Mouse (Mus musculus) hindbrain, embryonic 10.5 days (tissue): Measurements from ENCODE around the gene Cpvl. TPM values are rescaled to one million over a fixed set of nuclear protein-coding genes. Genes with fewer than 3 reads are reported as not detected.

ENCODE experiments used
- DNase-seq: peaks from one replicate; pipeline ENCODE4 v3.0.0-alpha.2; 2017; ENCODE audit warnings: low spot score
- H3K27ac ChIP-seq: fragments of 300-500 bp; sonication (generic); 2 replicates; pipeline ENCODE4 v1.5.1; 2016; ENCODE audit warnings: mild to moderate bottlenecking, moderate library complexity
- H3K27me3 ChIP-seq: fragments of 300-500 bp; sonication (generic); 2 replicates; pipeline ENCODE4 v1.6.1; 2016; ENCODE audit warnings: mild to moderate bottlenecking; ENCODE audit not compliant: poor library complexity, insufficient read depth, severe bottlenecking
- H3K36me3 ChIP-seq: fragments of 300-500 bp; sonication (generic); 2 replicates; pipeline ENCODE4 v1.6.1; 2016; ENCODE audit warnings: mild to moderate bottlenecking, moderate library complexity
- H3K4me1 ChIP-seq: fragments of 300-500 bp; sonication (generic); replicated peaks from 2 replicates; pipeline ENCODE4 v1.6.1; 2016; ENCODE audit warnings: mild to moderate bottlenecking
- H3K4me3 ChIP-seq: fragments of 300-500 bp; sonication (generic); 2 replicates; pipeline ENCODE4 v1.5.1; 2016; ENCODE audit warnings: mild to moderate bottlenecking, moderate library complexity
- H3K9me3 ChIP-seq: fragments of 300-500 bp; sonication (generic); 2 replicates; pipeline ENCODE4 v1.6.1; 2016; ENCODE audit warnings: mild to moderate bottlenecking, moderate library complexity
- WGBS: fragments of 180-500 bp; shearing (Covaris S2); methylation state at CpG from one replicate; pipeline ENCODE4 v1.1.7; 2016; 5-methylcytosine and 5-hydroxymethylcytosine counted together
- polyA plus RNA-seq: library from polyadenylated mRNA; unstranded; fragments of >200 nt; fragmentation: Nextera tagmentation; extraction: Ambion mirVana; gene quantifications from 2 replicates; pipeline ENCODE4 v1.2.1, GENCODE M21; 2016

The Cpvl gene
- polyA plus RNA-seq, 1 experiment from 2014 or later, result 0.24 TPM

- peaks cover 8% of the 10 kb centered on the region; the same call in 1 of the 2 replicates for H3K27me3 ChIP-seq
- no peak overlapping the region for H3K27ac ChIP-seq
- H3K4me3 ChIP-seq, result no peak overlapping the region
- WGBS, result 70% methylated on average over 5 of the region's 5 CpGs
- no peaks in the 10 kb centered on the region for H3K36me3 ChIP-seq
- H3K9me3 ChIP-seq, result no peaks in the 10 kb centered on the region
- H3K4me1 ChIP-seq, result peaks cover 46% of the 10 kb centered on the region
- no peak for DNase-seq
Observed at GRCm38 (mm10) chr6:53966595-53966994, 11.9 kb downstream of the Cpvl start.

- WGBS, result 33% methylated on average over 5 of the region's 5 CpGs
- H3K27ac ChIP-seq, result peak overlapping the region; percentile 75
- H3K4me1 ChIP-seq, result peaks cover 46% of the 10 kb centered on the region
- no peaks in the 10 kb centered on the region for H3K9me3 ChIP-seq
- H3K4me3 ChIP-seq, result no peak overlapping the region
- DNase-seq, result no peak
- peaks cover 8% of the 10 kb centered on the region; the same call in 1 of the 2 replicates for H3K27me3 ChIP-seq
- no peaks in the 10 kb centered on the region for H3K36me3 ChIP-seq
Observed at GRCm38 (mm10) chr6:53965900-53966299, 12.6 kb downstream of the Cpvl start.

- no peak for DNase-seq
- no peak overlapping the region for H3K4me3 ChIP-seq
- H3K4me1 ChIP-seq, result peaks cover 38% of the 10 kb centered on the region
- WGBS, result 73% methylated on average over 5 of the region's 5 CpGs
- H3K27me3 ChIP-seq, result peaks cover 11% of the 10 kb centered on the region; the same call in 1 of the 2 replicates
- no peaks in the 10 kb centered on the region for H3K9me3 ChIP-seq
- H3K27ac ChIP-seq, result no peak overlapping the region
- no peaks in the 10 kb centered on the region for H3K36me3 ChIP-seq
Observed at GRCm38 (mm10) chr6:53963906-53964496, 14.5 kb downstream of the Cpvl start.

- Histone ChIP-seq H3K9me3 (no peaks in the 10 kb centered on the region), H3K4me1 (peaks cover 35% of the 10 kb centered on the region), H3K27ac (no peak overlapping the region), H3K4me3 (no peak overlapping the region), H3K36me3 (no peaks in the 10 kb centered on the region), H3K27me3 (0 out of 2 replicates have a peak, but pooled peaks cover 13% of the 10 kb centered on the region)
- DNase-seq, result no peak
- 80% methylated on average over 1 of the region's 1 CpGs for WGBS
Observed at GRCm38 (mm10) chr6:53962006-53962405, 16.5 kb downstream of the Cpvl start.

GRCm38 (mm10) chr6:53959826-53960225, 18.6 kb downstream of the Cpvl start:
- no peaks in the 10 kb centered on the region for H3K9me3 ChIP-seq
- no peaks in the 10 kb centered on the region for H3K36me3 ChIP-seq
- DNase-seq, result no peak
- peaks cover 14% of the 10 kb centered on the region; the same call in 1 of the 2 replicates for H3K27me3 ChIP-seq
- WGBS, result 76% methylated on average over 3 of the region's 3 CpGs
- peaks cover 33% of the 10 kb centered on the region for H3K4me1 ChIP-seq
- no peak overlapping the region for H3K4me3 ChIP-seq
- H3K27ac ChIP-seq, result no peak overlapping the region

GRCm38 (mm10) chr6:53958321-53958720, 20.1 kb downstream of the Cpvl start:
- H3K4me3 ChIP-seq, result peak overlapping the region; percentile 36
- H3K27ac ChIP-seq, result peak overlapping the region; percentile 53; the same call in 1 of the 2 replicates

GRCm38 (mm10) chr6:53956513-53956912, 22.0 kb downstream of the Cpvl start:
- Histone ChIP-seq H3K4me3 (no peak overlapping the region), H3K36me3 (no peaks in the 10 kb centered on the region), H3K4me1 (peaks cover 22% of the 10 kb centered on the region), H3K27me3 (peaks cover 14% of the 10 kb centered on the region; the same call in 1 of the 2 replicates), H3K27ac (no peak overlapping the region), H3K9me3 (no peaks in the 10 kb centered on the region)
- no peak for DNase-seq
- 72% methylated on average over 4 of the region's 4 CpGs for WGBS

More at GRCm38 (mm10) chr6:53958321-53958720, 20.1 kb downstream of the Cpvl start:
- peaks cover 14% of the 10 kb centered on the region; the same call in 1 of the 2 replicates for H3K27me3 ChIP-seq
- H3K36me3 ChIP-seq, result no peaks in the 10 kb centered on the region
- H3K4me1 ChIP-seq, result peaks cover 23% of the 10 kb centered on the region
- whole genome bisulfite sequencing, result 13% methylated on average over 7 of the region's 7 CpGs
- DNase-seq, result peak; percentile 87
- H3K9me3 ChIP-seq, result no peaks in the 10 kb centered on the region

- Histone ChIP-seq H3K4me1 (peaks cover 29% of the 10 kb centered on the region), H3K9me3 (no peaks in the 10 kb centered on the region), H3K27ac (no peak overlapping the region), H3K27me3 (peaks cover 14% of the 10 kb centered on the region; the same call in 1 of the 2 replicates), H3K36me3 (no peaks in the 10 kb centered on the region), H3K4me3 (no peak overlapping the region)
- DNase-seq, result no peak
- 85% methylated on average over 2 of the region's 2 CpGs for WGBS
Observed at GRCm38 (mm10) chr6:53955846-53956245, 22.6 kb downstream of the Cpvl start.

- Histone ChIP-seq H3K4me1 (peaks cover 34% of the 10 kb centered on the region), H3K4me3 (no peak overlapping the region), H3K27me3 (peaks cover 12% of the 10 kb centered on the region; the same call in 1 of the 2 replicates), H3K27ac (no peak overlapping the region), H3K36me3 (no peaks in the 10 kb centered on the region), H3K9me3 (no peaks in the 10 kb centered on the region)
- 80% methylated on average over 6 of the region's 6 CpGs for WGBS
- no peak for DNase-seq
Observed at GRCm38 (mm10) chr6:53955271-53955670, 23.2 kb downstream of the Cpvl start.

- Histone ChIP-seq H3K4me1 (peaks cover 38% of the 10 kb centered on the region), H3K4me3 (no peak overlapping the region), H3K27ac (no peak overlapping the region), H3K9me3 (no peaks in the 10 kb centered on the region), H3K36me3 (no peaks in the 10 kb centered on the region), H3K27me3 (peaks cover 11% of the 10 kb centered on the region; the same call in 1 of the 2 replicates)
- no peak for DNase-seq
- 56% methylated on average over 5 of the region's 5 CpGs for WGBS
Observed at GRCm38 (mm10) chr6:53954106-53954505, 24.4 kb downstream of the Cpvl start.

GRCm38 (mm10) chr6:53953348-53953747, 25.1 kb downstream of the Cpvl start:
- H3K36me3 ChIP-seq, result no peaks in the 10 kb centered on the region
- peaks cover 43% of the 10 kb centered on the region for H3K4me1 ChIP-seq
- no peak overlapping the region for H3K27ac ChIP-seq
- peaks cover 11% of the 10 kb centered on the region; the same call in 1 of the 2 replicates for H3K27me3 ChIP-seq
- WGBS, result 86% methylated on average over 6 of the region's 6 CpGs
- DNase-seq, result no peak
- H3K9me3 ChIP-seq, result no peaks in the 10 kb centered on the region
- H3K4me3 ChIP-seq, result no peak overlapping the region

GRCm38 (mm10) chr6:53951421-53951820, 27.1 kb downstream of the Cpvl start:
- no peaks in the 10 kb centered on the region for H3K9me3 ChIP-seq
- H3K27ac ChIP-seq, result peak overlapping the region; percentile 50
- DNase-seq, result no peak
- 57% methylated on average over 4 of the region's 4 CpGs for WGBS
- no peaks in the 10 kb centered on the region for H3K36me3 ChIP-seq
- peaks cover 3% of the 10 kb centered on the region; the same call in 1 of the 2 replicates for H3K27me3 ChIP-seq
- peaks cover 44% of the 10 kb centered on the region for H3K4me1 ChIP-seq
- no peak overlapping the region for H3K4me3 ChIP-seq

GRCm38 (mm10) chr6:53950876-53951275, 27.6 kb downstream of the Cpvl start:
- Histone ChIP-seq H3K4me3 (no peak overlapping the region), H3K27me3 (no peaks in the 10 kb centered on the region), H3K4me1 (peaks cover 39% of the 10 kb centered on the region), H3K27ac (peak overlapping the region; percentile 50), H3K36me3 (no peaks in the 10 kb centered on the region), H3K9me3 (no peaks in the 10 kb centered on the region)
- DNase-seq, result no peak
- WGBS, result 56% methylated on average over 9 of the region's 9 CpGs
